ENCODE assay signal across 7 mouse cellular contexts in genomic region chr7:118154150-118154549, GRCm38 (mm10).
"Had no signal": no experiment of that assay in that cellular context is flagged by ENCODE, and none has a peak within 500 bp of the region (broad histone marks: within the 10 kb centered on the region; RNA-seq: fewer than 3 reads in every experiment).

No protein-coding gene starts in this region.

- DNase-seq: kidney, adult 2 months; kidney, postnatal 14 days; liver; liver, embryonic 13.5 days; liver, postnatal 0 days; lung, postnatal 14 days; thymus, postnatal 4 days had no signal
